Mouse (Mus musculus): ENCODE measurements around the gene Fbxw17.

Fbxw17 gene

DNA sequence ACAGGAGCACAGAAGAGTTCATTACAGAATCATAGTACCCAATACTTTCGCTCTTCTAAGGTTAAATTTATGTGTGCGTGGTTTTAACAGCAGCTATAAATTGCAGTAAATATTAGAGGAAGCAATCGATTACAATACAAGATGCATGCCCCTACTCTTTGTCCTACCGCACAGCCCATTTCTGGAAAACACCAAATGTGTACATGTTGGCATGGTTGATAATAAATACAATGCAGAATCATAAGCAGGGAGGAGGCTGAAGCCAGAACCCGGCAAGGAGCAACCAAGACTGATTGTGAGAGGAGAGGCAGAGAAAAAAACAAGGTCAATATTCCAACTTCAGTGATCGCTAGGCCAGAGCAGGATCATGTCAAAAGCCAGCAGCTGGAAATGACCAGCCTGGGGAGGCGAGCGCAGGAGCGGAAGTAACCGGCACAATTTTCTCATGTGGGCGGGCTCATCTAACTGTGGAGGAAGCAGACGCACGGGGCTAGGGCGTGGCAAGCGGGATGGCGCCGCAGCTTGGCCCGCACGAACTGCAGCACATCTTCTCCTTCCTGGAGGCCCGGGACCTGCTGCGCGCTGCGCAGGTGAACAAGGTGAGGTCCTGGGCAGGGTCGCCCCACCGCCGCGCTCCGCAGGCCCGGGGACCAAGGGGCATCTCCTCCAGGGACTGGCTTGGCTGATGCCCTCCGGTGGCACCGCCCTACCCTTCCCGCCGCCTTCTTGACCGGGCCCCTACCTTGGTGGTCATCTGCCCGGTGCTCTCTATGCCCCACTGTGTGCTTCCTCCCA, at the start of gene Fbxw17:
Gene Fbxw17 (plus strand): TSS at position 476 of the 795 bp plus-strand sequence.
- 9% methylated on average over 35 of the region's 35 CpGs for WGBS

DNA sequence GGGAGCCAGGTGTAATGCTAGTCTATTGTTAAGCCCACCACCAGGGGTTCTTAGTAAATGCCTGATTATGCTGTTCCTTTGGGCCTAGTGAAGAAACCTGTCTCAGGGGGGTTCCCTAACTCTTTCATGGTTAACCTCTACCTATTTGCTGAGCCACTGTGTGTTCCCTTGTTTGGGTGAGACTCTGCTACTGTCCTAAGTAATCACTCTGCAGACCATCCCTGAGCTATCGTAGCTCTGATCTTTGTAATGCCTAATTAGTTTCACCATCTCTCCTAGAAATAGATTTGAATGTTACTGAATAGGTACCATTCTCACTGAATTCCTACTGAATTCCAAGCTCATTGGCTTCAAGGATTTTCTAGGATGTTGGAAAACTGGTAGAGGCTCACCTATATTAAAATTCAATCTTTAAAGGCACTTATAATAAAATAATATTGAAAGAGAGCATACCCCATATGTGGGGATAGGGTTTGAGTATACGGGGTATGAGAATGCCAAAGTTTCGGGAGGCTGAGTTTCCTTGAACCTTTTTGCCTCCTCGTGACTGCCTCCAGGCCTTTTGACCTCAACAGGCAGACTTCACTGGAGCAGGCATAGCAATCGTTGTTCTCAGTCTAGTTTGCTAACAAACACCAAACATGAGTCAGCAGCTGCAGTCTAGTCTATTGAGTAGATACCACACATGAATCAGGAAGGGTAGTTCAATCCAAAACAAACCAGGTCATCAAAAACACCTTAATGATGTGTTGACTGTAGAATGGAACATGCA, 44.5 kb upstream of the Fbxw17 start:
- 82% methylated on average over 5 of the region's 5 CpGs for WGBS

DNA sequence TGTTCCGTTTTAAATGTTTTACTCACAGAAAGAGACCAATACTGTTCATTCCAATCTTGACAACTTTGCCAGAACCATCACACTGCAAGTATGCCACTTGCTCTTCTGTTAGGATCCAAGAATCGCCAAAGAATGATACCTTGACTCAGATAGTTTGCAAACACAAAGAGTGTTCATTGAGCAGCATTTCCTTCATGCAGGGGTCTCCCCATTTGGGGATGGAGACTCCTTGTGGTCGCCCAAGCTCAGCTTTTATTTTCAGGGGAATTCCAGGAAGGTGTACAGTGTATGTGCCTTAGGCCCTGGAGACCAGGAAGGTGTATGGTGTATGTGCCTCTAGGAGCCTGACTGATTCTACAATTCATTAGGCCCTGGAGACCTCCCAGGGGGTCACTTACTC, 757 bp downstream of the Fbxw17 start:
- 24% methylated on average over 3 of the region's 3 CpGs for WGBS

DNA sequence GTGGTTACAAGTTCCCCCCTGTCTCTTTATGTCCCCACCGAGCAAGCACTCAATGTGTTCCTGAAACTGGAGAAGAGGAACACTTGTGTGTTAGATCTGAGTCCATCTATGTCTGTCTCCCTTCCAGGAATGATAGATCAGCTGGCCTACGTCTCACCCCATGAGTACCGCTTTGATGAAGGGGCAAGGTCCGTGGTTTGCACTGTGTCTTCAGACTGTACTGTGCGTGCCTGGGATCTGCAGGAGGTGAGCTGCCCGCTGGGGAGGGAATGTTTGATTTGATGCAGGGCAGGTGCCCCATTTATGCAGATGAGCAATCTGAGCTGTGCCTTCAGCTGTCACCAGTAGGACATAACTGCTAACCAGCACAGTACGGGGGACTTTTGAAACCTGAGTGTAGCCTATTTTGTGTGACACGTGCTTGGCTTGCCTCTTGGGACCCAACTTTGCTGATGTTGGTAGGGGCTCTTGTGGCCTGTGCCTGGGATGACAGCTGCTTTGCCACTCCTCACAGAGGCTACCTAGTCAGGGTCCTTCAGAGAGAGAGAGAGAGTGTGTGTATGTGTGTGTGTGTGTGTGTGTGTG, 6.1 kb downstream of the Fbxw17 start:
- 89% methylated on average over 8 of the region's 8 CpGs for WGBS

DNA sequence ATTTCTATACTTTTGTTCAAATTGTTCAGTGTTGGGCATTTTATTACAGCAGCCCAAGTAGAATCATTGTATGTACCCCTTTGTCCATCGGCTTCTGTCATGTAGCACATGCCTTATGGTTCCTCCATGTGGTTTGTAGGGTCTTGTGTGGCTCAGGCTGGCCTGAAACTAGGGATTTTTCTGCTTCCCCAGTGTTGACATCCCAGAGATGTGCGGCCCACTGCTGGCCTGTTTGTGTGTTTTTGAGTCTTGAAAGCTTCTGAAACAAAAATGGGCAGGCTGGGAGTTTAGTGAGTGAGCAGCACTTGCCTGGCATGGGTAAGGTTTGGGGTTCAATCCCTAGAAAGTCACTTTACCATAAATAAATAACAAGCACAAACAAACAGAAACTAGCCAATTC, 6.9 kb downstream of the Fbxw17 start:
- WGBS: 88% methylated on average over 2 of the region's 2 CpGs

DNA sequence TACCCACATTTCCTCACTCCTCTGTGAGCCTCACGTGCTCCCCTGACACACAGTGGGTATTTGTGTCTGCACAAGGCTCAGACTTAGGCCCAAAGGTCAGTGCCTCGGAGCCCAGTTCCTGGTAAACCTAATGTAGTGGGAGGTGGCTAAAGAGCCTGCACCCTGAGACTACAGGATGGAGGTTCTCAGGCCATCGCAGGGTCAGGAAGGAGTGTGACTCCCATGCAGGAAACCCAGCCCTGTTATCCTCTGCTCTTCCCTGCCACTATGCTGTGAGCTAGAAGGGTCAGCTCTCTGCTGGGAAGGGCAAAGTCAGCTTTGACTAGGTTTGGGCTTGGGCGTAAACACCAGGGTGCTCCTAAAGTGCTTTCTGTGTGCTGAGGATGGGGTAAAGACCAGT, 9.0 kb downstream of the Fbxw17 start:
- WGBS: 96% methylated on average over 4 of the region's 4 CpGs

DNA sequence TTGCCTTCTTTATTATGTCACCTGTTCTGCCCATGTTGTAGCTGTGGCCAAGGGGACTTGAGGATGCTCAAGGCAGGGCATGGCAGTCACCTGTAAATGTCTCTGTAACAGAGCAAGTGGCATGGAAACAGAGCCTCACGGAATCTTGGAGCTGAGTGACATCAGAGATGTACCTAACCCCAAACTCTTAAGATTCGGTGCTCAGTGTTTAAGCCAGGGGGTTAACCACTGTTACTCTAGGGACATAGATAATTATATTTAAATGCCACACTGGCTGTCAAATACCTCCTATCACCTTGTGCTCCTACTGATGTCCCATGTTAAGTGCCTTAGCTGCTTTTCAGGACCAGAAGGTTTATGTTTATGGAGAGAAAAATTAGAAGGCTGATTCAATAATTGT, 26.1 kb downstream of the Fbxw17 start, which contains the start of gene Gm47429:
Gene Gm47429 (minus strand): TSS at position 101 of the 400 bp plus-strand sequence.
- 93% methylated on average over 2 of the region's 2 CpGs for WGBS

DNA sequence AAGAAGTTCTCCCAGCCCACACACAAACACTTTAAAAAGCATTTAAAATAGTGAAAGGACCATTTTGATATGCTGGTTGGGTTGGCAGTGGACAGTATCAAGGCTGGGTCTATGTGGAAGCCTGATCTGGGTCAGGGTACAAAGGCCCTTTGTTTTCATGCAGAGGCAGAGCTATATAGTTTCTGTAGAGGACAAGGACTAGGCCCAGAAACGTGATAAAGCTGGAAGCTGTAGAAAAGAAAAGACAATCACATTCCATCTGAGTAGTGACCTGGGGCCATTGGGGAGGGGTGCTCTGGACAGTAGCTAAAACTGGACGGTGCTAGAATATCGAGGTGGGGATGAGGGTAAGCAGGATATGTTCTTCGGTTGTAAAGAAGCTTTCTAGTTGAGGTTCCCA, 27.6 kb downstream of the Fbxw17 start:
- 61% methylated on average over 4 of the region's 4 CpGs for WGBS

DNA sequence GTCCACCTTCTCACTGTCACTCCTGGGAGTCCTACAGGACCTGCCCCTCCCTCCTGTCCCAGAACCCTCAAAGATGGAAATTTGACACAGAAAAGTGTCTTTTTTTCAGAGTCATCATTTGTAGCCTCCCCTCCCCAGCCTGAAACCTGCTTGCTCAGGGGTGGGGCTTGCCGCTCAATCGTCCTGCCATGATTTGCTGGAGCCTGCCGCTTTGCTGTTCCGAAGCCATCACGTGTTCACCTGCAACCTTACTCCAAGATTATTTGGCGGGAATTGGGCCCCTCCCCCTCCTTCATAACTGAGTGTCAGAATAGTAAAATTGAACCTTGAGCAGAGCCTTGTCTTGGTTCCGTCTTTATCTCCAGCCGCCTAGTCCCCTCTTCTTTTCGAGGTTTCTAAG, 34.6 kb downstream of the Fbxw17 start:
- 76% methylated on average over 9 of the region's 9 CpGs for WGBS

DNA sequence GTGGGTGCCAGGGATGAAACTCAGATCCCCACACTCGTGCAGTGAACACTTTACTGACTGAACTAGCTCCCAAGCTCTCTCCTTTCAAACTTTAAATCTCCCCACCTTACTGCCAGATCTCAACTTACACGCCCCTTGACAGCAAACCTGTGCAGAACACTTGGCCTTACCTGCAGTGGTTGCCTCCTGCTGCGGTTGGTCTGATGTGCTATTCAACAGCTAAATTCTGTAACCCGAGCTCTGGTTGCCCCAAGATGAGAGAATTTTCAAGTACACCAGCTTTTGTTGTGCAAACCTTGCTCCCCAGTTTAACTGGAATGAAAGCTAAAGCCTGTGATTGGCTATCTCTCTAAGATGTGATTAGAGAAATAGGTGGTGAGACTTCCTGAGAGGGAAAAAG, 35.8 kb downstream of the Fbxw17 start:
- WGBS: 54% methylated on average over 4 of the region's 4 CpGs

DNA sequence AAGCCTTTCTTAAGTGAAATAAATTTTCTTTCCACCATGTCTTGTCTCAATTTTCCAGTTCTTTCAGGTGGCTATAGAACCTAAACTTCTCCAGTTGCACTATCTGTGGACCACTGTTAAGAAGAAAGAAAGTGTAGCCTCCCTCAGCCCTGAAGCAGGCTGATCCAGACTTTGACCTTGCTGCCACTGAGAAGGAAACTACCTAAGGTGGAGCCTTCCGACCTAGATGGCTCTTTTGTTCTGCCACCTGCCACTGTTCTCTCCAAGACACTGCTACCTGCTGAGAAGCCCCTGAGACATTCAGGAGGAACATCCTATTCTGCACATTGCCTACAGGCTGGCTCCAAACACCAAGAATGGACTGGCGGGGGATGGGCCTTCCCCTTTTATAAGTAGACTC, 42.8 kb downstream of the Fbxw17 start:
- WGBS: 67% methylated on average over 2 of the region's 2 CpGs

DNA sequence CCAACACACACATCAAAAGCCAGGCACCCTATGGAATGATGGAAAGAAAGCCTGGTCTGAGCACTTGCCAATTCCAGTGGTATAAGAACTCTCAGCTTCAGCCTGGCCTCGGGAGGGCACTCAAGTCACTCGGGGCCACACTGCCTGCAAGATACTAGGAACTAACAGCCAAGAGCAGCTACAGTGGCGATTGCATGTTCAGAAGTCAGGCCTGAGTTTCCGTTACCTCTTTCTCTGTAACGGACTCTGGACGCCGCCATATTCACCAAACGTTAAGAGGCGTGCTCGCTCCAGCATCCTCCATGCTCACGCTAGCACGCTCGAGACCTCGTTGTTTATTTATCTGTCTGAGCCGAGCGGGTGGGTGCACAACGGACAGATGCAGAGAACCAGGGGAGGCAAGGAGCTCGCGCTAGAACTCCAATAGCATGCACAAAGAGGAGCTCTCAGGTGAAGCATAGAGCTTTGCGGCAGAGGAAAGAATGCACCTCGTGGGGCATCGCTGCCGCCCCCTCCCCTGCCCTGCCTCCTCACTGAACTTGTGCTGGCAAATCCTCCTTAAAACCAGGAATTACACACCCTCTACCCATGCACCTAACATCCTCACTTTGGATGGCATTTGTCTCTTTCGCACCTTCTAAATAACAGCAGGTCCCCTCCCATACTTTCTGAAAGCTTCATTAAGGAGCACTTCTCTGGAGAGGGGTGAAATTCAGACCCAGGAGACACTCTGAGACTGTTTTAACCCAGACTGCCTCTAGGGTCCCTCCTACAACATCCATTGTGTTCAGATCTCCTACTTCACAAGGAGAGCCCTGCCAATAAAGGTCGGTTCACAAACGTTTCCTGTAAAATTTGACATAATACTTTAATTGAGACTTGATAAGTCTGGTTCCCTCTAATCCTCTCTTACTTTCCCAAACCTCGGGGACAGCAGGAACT, 47.2 kb downstream of the Fbxw17 start:
- 40% methylated on average over 27 of the region's 27 CpGs for WGBS

DNA sequence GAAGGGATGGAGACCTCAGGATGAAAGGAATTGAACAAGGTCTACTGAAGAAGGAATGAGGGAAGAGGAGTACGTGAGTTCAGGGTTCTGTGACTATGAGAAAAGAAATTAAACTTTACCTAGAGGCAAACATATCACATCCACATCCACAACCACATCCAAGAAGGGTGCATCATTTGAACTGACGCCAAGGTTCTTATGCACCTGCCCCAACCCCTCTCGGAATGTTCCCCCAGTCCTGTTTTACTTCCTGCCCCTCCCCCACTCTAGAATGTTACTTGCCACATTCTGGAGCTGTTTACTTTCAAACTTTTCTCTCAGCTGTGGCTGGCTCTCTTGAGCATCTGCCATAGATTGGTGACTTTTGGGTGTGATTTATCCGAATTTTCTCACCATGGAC, 49.3 kb downstream of the Fbxw17 start, which contains the start of gene Nutm2:
Gene Nutm2 (plus strand): TSS at position 301 of the 400 bp plus-strand sequence.
- 77% methylated on average over 4 of the region's 4 CpGs for WGBS

Measured in cerebral cortex, adult 2 months (tissue).